Mouse (Mus musculus) midbrain, embryonic 15.5 days (tissue): ENCODE measurements around the gene Tex13c2. TPM values are rescaled to one million over a fixed set of nuclear protein-coding genes. Genes with fewer than 3 reads are reported as not detected.
A peak's percentile ranks its signal among the peaks of the same experiment; 100 is the strongest.

ENCODE experiments used
- ATAC-seq: fragments of 200-750 bp; cut with Nextera tagmentation; replicated peaks from 2 replicates; pipeline ENCODE4 v1.8.0; 2017; ENCODE audit warnings: moderate TSS enrichment
- H3K27ac ChIP-seq: fragments of 300-500 bp; sonication (generic); 2 replicates; pipeline ENCODE4 v1.5.1; 2015; ENCODE audit warnings: mild to moderate bottlenecking, inconsistent platforms
- H3K27me3 ChIP-seq: fragments of 300-500 bp; sonication (generic); replicated peaks from 2 replicates; pipeline ENCODE4 v1.6.1; 2015; ENCODE audit warnings: inconsistent platforms
- H3K36me3 ChIP-seq: fragments of 300-500 bp; sonication (generic); replicated peaks from 2 replicates; pipeline ENCODE4 v1.6.1; 2015; ENCODE audit warnings: inconsistent platforms
- H3K4me1 ChIP-seq: fragments of 300-500 bp; sonication (generic); 2 replicates; pipeline ENCODE4 v1.6.1; 2015; ENCODE audit warnings: inconsistent platforms
- H3K4me2 ChIP-seq: fragments of 300-500 bp; sonication (generic); 2 replicates; pipeline ENCODE4 v1.6.1; 2015; ENCODE audit warnings: inconsistent platforms, mild to moderate bottlenecking, moderate library complexity
- H3K4me3 ChIP-seq: fragments of 300-500 bp; sonication (generic); 2 replicates; pipeline ENCODE4 v1.5.1; 2015; ENCODE audit warnings: mild to moderate bottlenecking, inconsistent platforms
- H3K9ac ChIP-seq: fragments of 300-500 bp; sonication (generic); 2 replicates; pipeline ENCODE4 v1.6.1; 2015; ENCODE audit warnings: mild to moderate bottlenecking, inconsistent platforms
- H3K9me3 ChIP-seq: fragments of 300-500 bp; sonication (generic); 2 replicates; pipeline ENCODE4 v1.6.1; 2016; ENCODE audit warnings: inconsistent platforms
- WGBS: fragments of 180-500 bp; shearing (Covaris S2); methylation state at CpG from one replicate; pipeline ENCODE4 v1.1.7; 2015; ENCODE audit warnings: mixed read lengths; 5-methylcytosine and 5-hydroxymethylcytosine counted together
- polyA plus RNA-seq: library from polyadenylated mRNA; unstranded; fragments of >200 nt; fragmentation: Nextera tagmentation; extraction: Ambion mirVana; gene quantifications from 2 replicates; pipeline ENCODE4 v1.2.1, GENCODE M21; 2015

The Tex13c2 gene
- 0.11 TPM in 1 of 2 replicates, not detected in the other for polyA plus RNA-seq

DNA sequence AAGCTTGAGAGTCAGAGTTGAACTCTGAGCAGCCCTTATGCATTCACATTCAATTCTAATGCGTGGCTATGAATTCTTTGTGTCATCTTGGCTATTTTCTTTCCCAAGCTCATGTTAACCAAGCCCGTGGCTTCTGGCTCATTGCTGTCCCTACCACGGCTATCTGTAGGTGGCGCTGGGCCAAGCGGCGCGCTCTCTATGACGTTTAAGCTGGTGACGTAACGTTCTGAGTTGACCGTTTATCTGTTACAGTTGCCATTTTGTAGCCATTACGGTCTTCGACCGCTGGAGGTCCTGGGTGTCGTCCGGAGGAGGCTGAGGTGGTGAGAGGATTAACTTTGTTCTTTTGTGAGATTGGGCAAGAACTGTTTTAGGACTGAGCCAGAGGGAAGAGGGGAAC is at the start of gene Tex13c2:
Tex13c2 (plus strand) TSS at position 246 of the 400 bp plus-strand sequence.
- Histone ChIP-seq H3K4me3 (no peak within 1 kb of the TSS), H3K9ac (no peak within 1 kb of the TSS), H3K36me3 (no peaks in the 10 kb centered on the region), H3K4me2 (no peak within 1 kb of the TSS), H3K27ac (no peak within 1 kb of the TSS), H3K4me1 (no peaks in the 10 kb centered on the region), H3K9me3 (no peaks in the 10 kb centered on the region), H3K27me3 (no peaks in the 10 kb centered on the region)
- 91% methylated on average over 16 of the region's 16 CpGs for WGBS
- ATAC-seq: no peak

DNA sequence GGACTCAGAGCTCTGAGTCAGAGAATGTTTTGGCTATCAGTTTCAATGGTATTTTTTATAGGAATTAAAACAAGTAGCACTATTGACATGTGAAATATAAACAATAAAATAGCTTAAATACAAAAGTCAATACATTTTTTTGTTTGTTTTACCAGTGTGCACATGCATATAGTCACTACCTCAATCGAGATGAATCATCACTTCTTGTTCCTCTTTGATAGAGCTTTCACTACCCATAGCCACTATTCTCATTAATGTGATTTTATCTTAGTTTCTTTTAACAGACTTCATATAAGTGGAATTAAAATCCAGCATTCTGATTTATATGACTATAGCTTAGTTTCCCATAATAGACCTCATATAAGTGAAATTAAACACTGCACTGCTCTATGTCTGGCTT is 39.2 kb upstream of the Tex13c2 start:
- H3K27me3 ChIP-seq: no peaks in the 10 kb centered on the region
- no peak overlapping the region for H3K27ac ChIP-seq
- H3K36me3 ChIP-seq: no peaks in the 10 kb centered on the region
- no peak overlapping the region for H3K4me2 ChIP-seq
- no peak overlapping the region for H3K4me3 ChIP-seq
- no peak for ATAC-seq
- no peaks in the 10 kb centered on the region for H3K4me1 ChIP-seq
- no peaks in the 10 kb centered on the region for H3K9me3 ChIP-seq
- 83% methylated on average over 1 of the region's 1 CpGs for WGBS
- H3K9ac ChIP-seq: no peak overlapping the region

DNA sequence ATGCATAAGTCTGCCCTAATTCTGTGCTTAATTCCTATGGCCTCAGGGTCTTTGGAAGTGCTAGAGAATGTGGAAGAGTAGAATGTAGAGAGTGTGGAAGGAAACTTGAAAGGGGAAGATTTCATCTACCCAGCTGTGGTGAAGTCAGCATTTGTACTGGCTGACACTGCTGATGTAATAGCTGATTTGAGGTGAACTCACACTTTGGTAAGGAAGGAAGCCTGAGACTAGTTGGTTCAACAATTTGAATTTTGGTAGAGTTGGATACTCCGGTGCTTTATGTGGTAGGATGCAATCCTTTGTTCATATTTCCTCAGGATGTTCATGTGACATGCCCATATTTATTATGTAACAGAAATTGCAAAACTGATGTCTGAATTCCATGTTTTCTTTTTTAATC is 36.5 kb upstream of the Tex13c2 start:
- Histone ChIP-seq H3K27ac (no peak overlapping the region), H3K9ac (no peak overlapping the region), H3K4me2 (no peak overlapping the region), H3K36me3 (no peaks in the 10 kb centered on the region), H3K27me3 (no peaks in the 10 kb centered on the region), H3K4me3 (no peak overlapping the region), H3K9me3 (no peaks in the 10 kb centered on the region), H3K4me1 (no peaks in the 10 kb centered on the region)
- WGBS: 98% methylated on average over 1 of the region's 1 CpGs
- ATAC-seq: no peak

DNA sequence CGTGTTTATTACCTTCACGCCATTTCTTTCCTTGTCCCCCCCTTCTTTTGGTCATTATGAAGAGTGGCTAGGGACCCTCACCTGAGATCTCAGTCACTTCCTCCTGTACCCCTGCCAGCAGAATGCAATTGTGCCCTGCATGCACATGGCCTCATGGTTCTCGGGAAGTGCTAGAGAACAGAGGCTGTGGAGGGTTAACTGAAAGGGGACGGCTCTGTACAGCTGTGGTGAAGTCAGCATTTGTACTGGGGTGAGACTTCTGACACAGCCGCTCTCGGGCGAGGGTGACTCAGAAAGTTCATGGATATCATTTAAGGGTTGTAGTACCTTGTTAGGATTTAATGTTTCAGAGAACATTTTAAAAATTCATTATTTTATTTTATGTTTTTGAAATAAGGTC is 35.0 kb upstream of the Tex13c2 start:
- Histone ChIP-seq H3K9me3 (no peaks in the 10 kb centered on the region), H3K4me2 (no peak overlapping the region), H3K4me3 (no peak overlapping the region), H3K9ac (no peak overlapping the region), H3K4me1 (no peaks in the 10 kb centered on the region), H3K27ac (no peak overlapping the region), H3K36me3 (no peaks in the 10 kb centered on the region), H3K27me3 (no peaks in the 10 kb centered on the region)
- WGBS: 81% methylated on average over 7 of the region's 7 CpGs
- ATAC-seq: no peak

DNA sequence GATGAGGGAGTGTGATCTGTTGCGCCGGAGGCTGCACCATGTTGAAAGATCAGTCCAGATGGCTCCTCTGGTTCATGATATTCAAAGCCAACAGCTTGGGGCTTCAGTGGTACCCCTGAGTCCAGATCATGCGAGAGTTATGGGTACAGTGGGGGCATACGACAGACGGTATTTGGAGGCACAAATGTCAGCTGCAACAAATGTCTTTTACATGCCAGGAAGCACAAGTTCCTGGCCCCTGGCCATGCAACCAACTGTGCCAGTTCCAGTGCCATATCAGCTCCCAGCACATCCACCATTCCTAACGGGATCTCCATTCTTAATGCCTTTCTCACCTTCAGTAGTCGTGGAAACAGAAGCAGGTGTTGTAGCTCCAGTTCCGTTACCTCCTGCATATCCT is 845 bp downstream of the Tex13c2 start:
- Histone ChIP-seq H3K36me3 (no peaks in the 10 kb centered on the region), H3K4me1 (no peaks in the 10 kb centered on the region), H3K4me2 (no peak overlapping the region), H3K27ac (no peak overlapping the region), H3K9me3 (no peaks in the 10 kb centered on the region), H3K27me3 (no peaks in the 10 kb centered on the region), H3K9ac (no peak overlapping the region), H3K4me3 (no peak overlapping the region)
- 95% methylated on average over 8 of the region's 8 CpGs for WGBS
- no peak for ATAC-seq

DNA sequence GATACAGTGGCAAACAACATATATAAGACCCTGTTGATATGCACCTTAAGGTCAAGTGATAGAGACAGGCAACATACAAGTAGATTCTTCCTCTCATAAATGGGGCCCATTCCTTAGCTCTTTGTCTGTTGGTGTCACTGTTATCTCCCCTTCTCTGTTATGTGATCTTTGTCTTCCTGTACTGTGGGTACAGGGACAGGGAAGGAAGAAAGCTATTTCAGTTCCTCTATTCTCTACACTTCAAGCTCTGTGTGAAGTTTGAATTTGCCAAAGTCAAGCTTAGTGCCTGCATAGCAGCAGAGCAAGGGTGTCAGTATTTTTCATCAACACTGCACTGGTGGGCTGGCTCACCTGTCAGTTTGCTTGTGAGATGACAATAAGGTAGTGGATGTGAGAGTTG is 11.0 kb downstream of the Tex13c2 start:
- no peak for ATAC-seq
- no peak overlapping the region for H3K9ac ChIP-seq
- no peak overlapping the region for H3K27ac ChIP-seq

DNA sequence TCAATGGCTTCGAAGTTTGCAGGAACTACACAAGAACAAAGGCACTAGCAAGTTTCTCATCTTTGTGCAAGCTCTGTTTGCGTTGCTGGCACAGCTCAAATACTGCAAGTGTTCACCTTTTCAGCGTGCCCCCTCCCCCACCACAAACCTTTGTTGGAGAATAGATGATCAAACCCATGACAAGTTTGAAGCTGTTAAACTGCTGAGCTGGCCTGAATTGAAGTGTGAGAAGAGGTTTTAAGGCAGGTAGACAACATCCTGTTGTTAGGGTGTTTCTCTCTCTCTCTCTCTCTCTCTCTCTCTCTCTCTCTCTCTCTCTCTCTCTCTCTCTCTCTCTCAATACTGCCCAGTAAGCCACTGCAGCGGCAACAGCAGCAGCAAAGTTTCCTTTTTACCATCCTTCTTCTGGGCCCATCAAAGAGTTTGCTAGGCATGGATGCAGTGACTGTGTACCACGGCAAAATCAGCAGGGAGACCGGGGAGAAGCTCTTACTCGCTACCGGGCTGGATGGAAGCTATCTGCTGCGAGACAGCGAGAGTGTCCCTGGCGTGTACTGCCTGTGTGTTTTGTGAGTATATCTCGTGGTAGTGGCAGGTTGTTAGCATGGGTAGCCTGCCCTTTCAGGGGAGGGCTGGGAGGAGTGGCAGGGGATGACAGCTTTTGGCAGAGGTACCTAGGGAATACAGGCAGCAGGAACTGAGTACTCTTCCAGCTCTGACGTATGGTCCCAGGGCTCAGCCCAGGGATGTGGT is 13.0 kb downstream of the Tex13c2 start, which contains the start of gene Sh2d1a:
Sh2d1a (plus strand) TSS at position 163 of the 753 bp plus-strand sequence.
- no peaks in the 10 kb centered on the region for H3K9me3 ChIP-seq
- H3K4me2 ChIP-seq: no peak within 1 kb of the TSS
- no peaks in the 10 kb centered on the region for H3K36me3 ChIP-seq
- 75% methylated on average over 13 of the region's 13 CpGs for WGBS
- no peaks in the 10 kb centered on the region for H3K27me3 ChIP-seq
- H3K4me3 ChIP-seq: no peak within 1 kb of the TSS
- no peaks in the 10 kb centered on the region for H3K4me1 ChIP-seq
- H3K9ac ChIP-seq: no peak within 1 kb of the TSS
- H3K27ac ChIP-seq: no peak within 1 kb of the TSS
- no peak for ATAC-seq

More for the DNA sequence above, 11.0 kb downstream of the Tex13c2 start:
- Histone ChIP-seq H3K4me1 (no peaks in the 10 kb centered on the region), H3K36me3 (no peaks in the 10 kb centered on the region), H3K4me3 (no peak overlapping the region), H3K27me3 (no peaks in the 10 kb centered on the region), H3K4me2 (no peak overlapping the region), H3K9me3 (no peaks in the 10 kb centered on the region)

DNA sequence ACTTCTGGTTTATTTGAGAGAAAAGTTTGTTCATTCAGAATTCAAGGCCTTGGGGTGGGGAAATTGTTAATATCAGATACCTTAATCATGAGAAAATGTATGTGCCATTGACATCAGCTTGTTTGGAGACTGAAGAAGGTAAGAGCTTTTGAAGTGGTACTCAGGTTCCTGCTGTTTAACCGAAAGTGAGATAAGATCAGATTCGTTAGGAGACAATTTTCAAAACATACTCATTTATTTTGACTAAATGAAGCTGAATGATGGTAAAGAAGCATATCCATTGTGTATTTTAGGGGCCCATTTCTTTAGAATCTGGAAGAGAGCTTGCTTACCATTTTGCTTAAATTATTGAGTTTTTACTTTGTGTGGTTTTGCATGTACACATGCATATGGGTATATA is 21.6 kb downstream of the Tex13c2 start:
- Histone ChIP-seq H3K36me3 (no peaks in the 10 kb centered on the region), H3K9me3 (no peaks in the 10 kb centered on the region), H3K9ac (no peak overlapping the region), H3K4me2 (no peak overlapping the region), H3K27ac (no peak overlapping the region), H3K27me3 (no peaks in the 10 kb centered on the region), H3K4me1 (no peaks in the 10 kb centered on the region), H3K4me3 (no peak overlapping the region)
- WGBS: 79% methylated on average over 2 of the region's 2 CpGs
- ATAC-seq: no peak

DNA sequence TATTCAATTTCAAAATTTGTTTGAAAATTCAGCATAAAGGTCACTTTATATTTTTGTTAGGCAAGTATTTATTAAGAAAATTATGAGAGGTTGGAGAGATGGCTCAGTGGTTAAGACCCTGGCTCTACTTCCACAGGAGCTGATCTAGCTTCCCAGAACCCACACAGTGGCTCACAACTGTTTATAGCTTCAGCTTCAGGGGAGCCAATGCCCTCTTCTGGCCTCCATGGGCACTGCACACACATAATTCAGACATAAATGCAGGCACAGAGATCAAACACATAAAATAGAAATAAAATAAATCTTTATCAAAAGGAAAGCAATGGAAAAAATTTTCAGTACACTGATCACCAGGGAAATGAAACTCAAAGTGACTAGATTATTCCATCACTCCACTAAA is 23.1 kb downstream of the Tex13c2 start:
- Histone ChIP-seq H3K4me2 (no peak overlapping the region), H3K27me3 (no peaks in the 10 kb centered on the region), H3K9me3 (no peaks in the 10 kb centered on the region), H3K9ac (no peak overlapping the region), H3K4me1 (no peaks in the 10 kb centered on the region), H3K36me3 (no peaks in the 10 kb centered on the region), H3K4me3 (no peak overlapping the region), H3K27ac (no peak overlapping the region)
- ATAC-seq: no peak

DNA sequence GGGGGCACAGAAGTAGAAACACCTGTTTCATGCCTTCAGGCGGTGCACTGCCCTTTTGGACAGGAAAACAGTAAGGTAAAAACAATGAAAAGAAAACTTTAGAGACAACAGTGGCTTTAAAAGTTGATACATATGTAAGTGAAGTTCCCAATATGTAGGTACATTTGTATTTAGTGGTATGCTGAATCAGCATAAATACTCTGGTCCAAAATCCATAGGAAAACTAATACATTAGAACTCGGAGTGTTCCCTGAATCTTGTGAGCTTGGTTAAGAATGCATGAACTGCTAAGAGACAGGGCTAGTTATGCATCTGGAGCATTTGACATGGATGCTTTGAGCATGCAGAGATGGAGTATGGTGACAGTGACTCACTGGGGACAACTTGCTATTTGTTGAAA is 33.4 kb downstream of the Tex13c2 start:
- Histone ChIP-seq H3K4me3 (no peak overlapping the region), H3K36me3 (no peaks in the 10 kb centered on the region), H3K4me1 (no peaks in the 10 kb centered on the region), H3K27me3 (no peaks in the 10 kb centered on the region), H3K9ac (no peak overlapping the region), H3K9me3 (no peaks in the 10 kb centered on the region), H3K4me2 (no peak overlapping the region), H3K27ac (no peak overlapping the region)
- ATAC-seq: no peak
- 90% methylated on average over 2 of the region's 2 CpGs for WGBS

DNA sequence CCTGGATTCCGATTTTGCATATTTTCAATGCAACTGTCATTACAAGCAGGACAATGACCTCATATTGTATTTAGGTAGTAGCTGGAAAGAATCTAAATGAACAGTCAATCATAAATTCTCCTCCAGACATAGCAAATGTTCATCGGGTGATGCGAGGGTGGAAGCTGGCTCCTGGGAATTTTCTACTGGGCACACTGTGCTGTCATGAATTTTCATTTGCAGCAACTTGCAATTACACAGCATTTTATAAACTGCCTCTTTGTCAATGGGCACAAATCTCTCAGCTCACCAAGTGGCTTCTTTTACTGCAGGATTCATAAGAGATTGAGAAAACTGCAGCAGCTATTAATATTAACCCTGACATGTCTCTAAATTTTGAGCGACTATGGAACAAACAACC is 41.2 kb downstream of the Tex13c2 start:
- Histone ChIP-seq H3K9ac (no peak overlapping the region), H3K4me1 (no peaks in the 10 kb centered on the region), H3K9me3 (no peaks in the 10 kb centered on the region), H3K27ac (no peak overlapping the region), H3K36me3 (no peaks in the 10 kb centered on the region), H3K4me3 (no peak overlapping the region), H3K27me3 (no peaks in the 10 kb centered on the region), H3K4me2 (no peak overlapping the region)
- 63% methylated on average over 4 of the region's 4 CpGs for WGBS
- ATAC-seq: 0 out of 2 replicates have a peak, but pooled peaks have one; percentile 42

DNA sequence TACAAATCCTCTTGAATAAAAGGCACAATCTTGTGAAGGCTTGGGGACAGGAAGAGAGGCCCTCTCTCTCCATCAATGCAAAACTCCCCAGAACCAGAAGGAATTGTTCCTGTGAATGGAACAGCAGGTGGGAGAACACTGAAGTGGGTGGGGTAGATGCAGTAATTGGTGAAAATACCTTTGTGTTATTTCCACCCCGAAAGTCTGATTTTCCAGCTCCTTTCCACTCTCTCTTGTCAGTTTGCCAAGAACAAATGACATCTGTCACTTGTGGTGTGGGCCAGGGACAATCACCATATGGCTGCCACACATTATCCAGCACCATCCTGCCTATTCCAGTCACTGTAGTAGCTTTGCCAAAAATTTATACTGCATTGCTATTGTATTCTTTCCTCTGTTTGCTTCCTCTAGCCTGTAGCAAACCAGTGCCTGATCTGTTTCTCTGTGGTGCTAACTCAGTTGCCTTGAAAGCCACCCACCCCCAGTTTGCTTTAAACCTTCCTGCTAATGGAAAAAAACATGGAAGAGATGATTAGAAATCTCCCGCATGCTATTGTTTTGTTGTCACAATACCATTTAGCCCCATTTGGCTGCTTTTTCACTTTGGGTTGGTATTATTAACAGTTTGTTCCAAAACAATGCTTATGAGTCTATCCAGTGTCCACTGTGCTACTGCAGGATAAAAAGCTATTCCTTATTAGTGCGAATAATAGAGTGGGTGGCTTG is 50.7 kb downstream of the Tex13c2 start:
- Histone ChIP-seq H3K9ac (no peak overlapping the region), H3K4me1 (no peaks in the 10 kb centered on the region), H3K4me2 (peak overlapping the region; percentile 21; the same call in 1 of the 2 replicates), H3K9me3 (no peaks in the 10 kb centered on the region), H3K27ac (no peak overlapping the region), H3K27me3 (no peaks in the 10 kb centered on the region), H3K36me3 (no peaks in the 10 kb centered on the region), H3K4me3 (no peak overlapping the region)
- ATAC-seq: peak; percentile 73
- WGBS: 23% methylated on average over 3 of the region's 3 CpGs

DNA sequence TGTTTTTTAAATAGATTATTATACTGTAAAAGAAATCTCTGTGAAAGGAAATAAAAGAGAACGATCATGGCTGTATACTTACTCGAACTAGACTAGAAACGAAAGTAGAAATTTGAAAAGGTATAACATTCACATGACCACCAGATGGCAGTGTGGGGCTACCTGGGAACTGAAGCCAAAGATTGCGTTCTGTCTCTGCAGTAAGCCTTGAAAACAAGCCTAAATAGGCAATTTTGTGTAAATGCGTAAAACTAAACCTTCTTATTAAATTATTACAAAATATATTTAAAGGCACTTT is 51.2 kb downstream of the Tex13c2 start:
- ATAC-seq: peak; percentile 56; the same call in 1 of the 2 replicates

More for the DNA sequence above, 51.2 kb downstream of the Tex13c2 start:
- no peak overlapping the region for H3K4me3 ChIP-seq
- no peak overlapping the region for H3K27ac ChIP-seq
- WGBS: 22% methylated on average over 5 of the region's 5 CpGs
- H3K27me3 ChIP-seq: no peaks in the 10 kb centered on the region
- no peaks in the 10 kb centered on the region for H3K4me1 ChIP-seq
- H3K9ac ChIP-seq: no peak overlapping the region
- peak overlapping the region; percentile 21; the same call in 1 of the 2 replicates for H3K4me2 ChIP-seq
- H3K9me3 ChIP-seq: no peaks in the 10 kb centered on the region
- no peaks in the 10 kb centered on the region for H3K36me3 ChIP-seq
